Mouse (Mus musculus) embryonic facial prominence, embryonic 13.5 days (tissue): Measurements from ENCODE around the gene Olfr620. TPM values are rescaled to one million over a fixed set of nuclear protein-coding genes. Genes with fewer than 3 reads are reported as not detected.

Experiments used
- microRNA-seq: library from miRNA; unstranded; fragments of <30 nt; microRNA quantifications from one replicate; pipeline ENCODE4, GENCODE M21; 2016
- polyA plus RNA-seq: library from polyadenylated mRNA; unstranded; fragments of >200 nt; fragmentation: Nextera tagmentation; extraction: Ambion mirVana; gene quantifications from 2 replicates; pipeline ENCODE4 v1.2.1, GENCODE M21; 2015

Olfr620 gene
- polyA plus RNA-seq, 1 experiment from 2014 or later = not detected

Small RNA genes lying within 50 kb of the gene (microRNA-seq; reads per million reads assigned to microRNA genes)
- not detected for gene Gm26506

Other genes with a start within 250 kb of the Olfr620 start
- gene Olfr601, start 249.9 kb downstream of the Olfr620 start, polyA plus RNA-seq = not detected in 2 replicates
- not detected in 2 replicates for gene Olfr603, start 226.4 kb downstream of the Olfr620 start, polyA plus RNA-seq
- gene Usp17lc, start 197.5 kb downstream of the Olfr620 start, polyA plus RNA-seq = not detected in 2 replicates
- not detected in 2 replicates for gene Olfr605, start 167.1 kb downstream of the Olfr620 start, polyA plus RNA-seq
- gene Olfr606, start 163.5 kb downstream of the Olfr620 start, polyA plus RNA-seq = not detected in 2 replicates
- gene Olfr607, start 148.4 kb downstream of the Olfr620 start, polyA plus RNA-seq = not detected in 2 replicates
- gene Olfr608, start 142.7 kb downstream of the Olfr620 start, polyA plus RNA-seq = not detected in 2 replicates
- not detected in 2 replicates for gene Olfr609, start 114.5 kb downstream of the Olfr620 start, polyA plus RNA-seq
- gene Olfr610, start 100.4 kb downstream of the Olfr620 start, polyA plus RNA-seq = not detected in 2 replicates
- not detected in 2 replicates for gene Olfr611, start 91.7 kb downstream of the Olfr620 start, polyA plus RNA-seq
- not detected in 2 replicates for gene Olfr612, start 69.8 kb downstream of the Olfr620 start, polyA plus RNA-seq
- gene Olfr613, start 64.5 kb downstream of the Olfr620 start, polyA plus RNA-seq = not detected in 2 replicates
- not detected in 2 replicates for gene Olfr615, start 56.5 kb downstream of the Olfr620 start, polyA plus RNA-seq
- gene Olfr616, start 43.4 kb downstream of the Olfr620 start, polyA plus RNA-seq = not detected in 2 replicates
- not detected in 2 replicates for gene Olfr617, start 39.5 kb downstream of the Olfr620 start, polyA plus RNA-seq
- gene Olfr618, start 22.4 kb downstream of the Olfr620 start, polyA plus RNA-seq = not detected in 2 replicates
- not detected in 2 replicates for gene Olfr619, start 12.0 kb downstream of the Olfr620 start, polyA plus RNA-seq
- gene Olfr622, start 30.2 kb upstream of the Olfr620 start, polyA plus RNA-seq = 0.18 and 0.22 TPM in 2 replicates
- gene Olfr623, start 51.2 kb upstream of the Olfr620 start, polyA plus RNA-seq = not detected in 2 replicates
- 0.07 and 0.08 TPM in 2 replicates for gene Olfr624, start 58.7 kb upstream of the Olfr620 start, polyA plus RNA-seq
- gene Olfr625-ps1, start 70.2 kb upstream of the Olfr620 start, polyA plus RNA-seq = not detected in 2 replicates
- gene Olfr243, start 102.1 kb upstream of the Olfr620 start, polyA plus RNA-seq = not detected in 2 replicates
- gene Olfr628, start 117.8 kb upstream of the Olfr620 start, polyA plus RNA-seq = not detected in 2 replicates
- not detected in 2 replicates for gene Olfr629, start 132.4 kb upstream of the Olfr620 start, polyA plus RNA-seq
- gene Olfr630, start 144.8 kb upstream of the Olfr620 start, polyA plus RNA-seq = not detected in 2 replicates
- not detected in 2 replicates for gene Olfr69, start 159.1 kb upstream of the Olfr620 start, polyA plus RNA-seq
- not detected in 2 replicates for gene Olfr68, start 167.2 kb upstream of the Olfr620 start, polyA plus RNA-seq
- not detected in 2 replicates for gene Olfr67, start 179.3 kb upstream of the Olfr620 start, polyA plus RNA-seq
- 1,311 and 2,074 TPM in 2 replicates for gene Hbb-bt, start 201.5 kb upstream of the Olfr620 start, polyA plus RNA-seq
- gene Hbb-bs, start 215.6 kb upstream of the Olfr620 start, polyA plus RNA-seq = 2,604 and 4,415 TPM in 2 replicates
- not detected in 2 replicates for gene Hbb-bh2, start 228.0 kb upstream of the Olfr620 start, polyA plus RNA-seq
- gene Hbb-bh1, start 230.6 kb upstream of the Olfr620 start, polyA plus RNA-seq = 46.9 and 96.8 TPM in 2 replicates
- gene Hbb-y, start 240.7 kb upstream of the Olfr620 start, polyA plus RNA-seq = 5,482 and 5,510 TPM in 2 replicates